Mouse (Mus musculus) erythroblast, adult 5-6 weeks (primary cell): ENCODE data around the gene Cfap20. TPM values are rescaled to one million over a fixed set of nuclear protein-coding genes. Genes with fewer than 3 reads are reported as not detected.

Source experiments
- ATAC-seq: replicated peaks from 2 replicates; pipeline ENCODE4 v1.8.0; 2016; ENCODE audit warnings: moderate number of reproducible peaks, mild to moderate bottlenecking, moderate TSS enrichment, inconsistent platforms; ENCODE audit not compliant: poor library complexity, low FRiP score, severe bottlenecking
- total RNA-seq, 2 experiments: library from RNA; stranded (forward) in 1 of 2; stranded (reverse) in 1 of 2; fragments of 150-400 nt in 1 of 2; fragments of 200-764, 138-1000 nt in 1 of 2; gene quantifications; 2 replicates each; pipeline versions ENCODE4 v1.2.3 to v1.2.4; 2015 to 2017; ENCODE audit warnings: low replicate concordance in 2 of 2

The Cfap20 gene
- total RNA-seq (2015; ENCODE audit: low replicate concordance) (16.7 and 24.6 TPM in 2 replicates), total RNA-seq (2017; ENCODE audit: low replicate concordance) (3.2 and 11.2 TPM in 2 replicates)

GRCm38 (mm10) chr8:95434686-95435439 is at the start of gene Cfap20:
Gene Cfap20, minus strand, starts transcription at chr8:95434869.
- peak; percentile 97 for ATAC-seq

GRCm38 (mm10) chr8:95470008-95470407 is 35.3 kb upstream of the Cfap20 start:
- ATAC-seq, result no peak

- no peak for ATAC-seq
Measured at GRCm38 (mm10) chr8:95468995-95469394, 34.3 kb upstream of the Cfap20 start.

- no peak for ATAC-seq
Measured at GRCm38 (mm10) chr8:95466543-95466942, 31.9 kb upstream of the Cfap20 start.

DNA sequence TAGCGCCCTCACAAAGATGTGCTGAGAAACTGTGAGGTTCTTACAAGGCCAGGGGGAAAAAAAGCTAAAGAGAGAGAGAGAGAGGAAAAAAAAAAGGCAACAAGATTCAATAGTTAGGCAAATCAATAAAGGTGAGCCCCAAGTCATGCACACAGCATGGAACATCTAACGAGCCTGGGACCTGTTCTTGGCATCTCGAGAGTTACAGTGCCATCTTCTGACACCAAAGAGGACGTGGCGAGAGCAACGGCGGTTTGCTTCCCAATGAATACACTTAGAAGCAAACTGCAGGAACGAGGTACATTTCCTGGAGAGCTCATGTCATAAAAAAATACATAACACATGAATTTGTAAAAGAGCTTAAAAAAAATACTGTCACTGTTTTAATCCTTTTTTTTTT is 17.8 kb upstream of the Cfap20 start:
- no peak for ATAC-seq

DNA sequence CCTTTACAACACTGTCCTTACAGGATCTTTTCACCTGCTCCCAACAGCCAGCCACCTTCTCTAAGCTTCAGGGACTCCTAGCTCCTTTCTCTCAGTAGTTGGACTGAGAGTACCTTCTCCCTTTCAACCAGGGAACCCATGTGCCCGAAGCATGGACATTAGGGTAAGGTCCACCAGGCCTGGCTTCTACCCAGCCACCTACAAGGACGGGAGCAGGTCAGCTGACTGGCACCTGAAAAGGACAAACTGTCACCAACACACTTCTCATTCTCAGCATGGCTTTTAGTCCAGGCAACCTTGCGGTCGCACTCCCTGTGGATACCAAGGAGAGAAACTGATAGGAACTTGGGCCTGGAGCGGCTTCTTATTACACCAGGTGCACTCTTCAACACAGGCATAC is 15.6 kb upstream of the Cfap20 start:
- ATAC-seq, result no peak

GRCm38 (mm10) chr8:95447661-95448060 is 13.0 kb upstream of the Cfap20 start:
- no peak for ATAC-seq

DNA sequence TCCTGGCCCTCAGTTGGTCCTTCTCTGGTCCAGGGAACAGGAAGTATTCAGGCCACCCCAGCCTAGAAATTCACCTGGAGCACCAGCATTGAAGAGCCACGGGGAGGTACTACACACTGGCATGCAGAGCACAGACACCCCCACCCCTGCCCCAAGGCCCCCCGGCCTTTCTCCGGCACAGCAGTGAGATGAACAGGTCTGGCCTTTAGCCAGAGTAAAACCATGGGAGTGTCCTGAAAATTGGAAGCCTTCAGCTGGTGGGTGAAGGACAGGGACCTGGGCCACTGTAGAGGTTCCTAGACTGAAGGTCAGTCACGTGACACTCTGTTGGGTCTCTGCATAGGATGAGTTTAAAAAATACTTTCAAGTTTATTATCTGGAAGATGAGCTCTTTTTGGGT is 10.4 kb upstream of the Cfap20 start:
- no peak for ATAC-seq

DNA sequence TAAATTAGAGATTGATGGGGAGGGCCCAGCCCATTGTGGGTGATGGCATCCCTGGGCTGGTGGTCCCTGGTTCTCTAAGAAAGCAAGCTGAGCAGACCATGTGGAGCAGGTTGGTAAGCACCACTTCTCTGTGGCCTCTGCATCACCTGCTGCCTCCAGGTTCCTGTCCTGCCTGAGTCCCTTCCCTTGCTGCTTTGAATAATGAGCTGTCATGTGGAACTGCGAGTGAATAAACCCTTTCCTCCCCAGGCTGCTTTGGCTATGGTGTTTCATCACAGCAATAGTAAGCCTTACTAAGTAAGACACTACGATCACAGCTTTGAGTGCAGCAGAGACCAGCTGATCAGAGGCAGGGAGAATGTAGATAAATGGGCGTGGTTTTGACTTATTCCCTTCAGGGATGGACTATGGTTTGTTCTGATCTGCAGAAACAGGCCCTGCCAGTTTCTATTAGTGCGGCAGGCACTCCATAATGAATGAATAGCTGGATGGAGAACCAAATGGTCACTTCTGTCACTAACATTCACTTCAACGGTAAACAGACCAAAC is 6.9 kb upstream of the Cfap20 start:
- ATAC-seq, result peak; percentile 71; the same call in 1 of the 2 replicates

- no peak for ATAC-seq
Measured at GRCm38 (mm10) chr8:95440168-95440709, 5.6 kb upstream of the Cfap20 start.

DNA sequence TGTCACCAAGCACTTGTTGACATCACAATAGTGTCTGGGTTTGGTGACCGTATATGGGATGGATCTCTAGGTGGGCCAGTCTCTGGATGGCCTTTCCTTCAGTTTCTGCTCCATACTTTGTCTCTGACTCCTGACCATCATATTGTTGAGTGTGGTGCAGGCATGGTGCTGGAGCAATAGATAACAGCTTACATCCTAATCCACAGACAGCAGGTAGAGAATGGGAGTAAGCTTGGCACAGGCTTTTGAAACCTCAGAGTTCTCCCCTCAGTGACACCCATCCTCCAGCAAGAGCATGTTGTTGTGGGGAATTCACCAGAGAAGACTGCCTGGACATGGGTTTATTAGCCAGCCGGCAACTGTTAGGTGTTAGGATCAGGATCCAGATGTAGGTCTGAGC is 4.8 kb upstream of the Cfap20 start:
- no peak for ATAC-seq

DNA sequence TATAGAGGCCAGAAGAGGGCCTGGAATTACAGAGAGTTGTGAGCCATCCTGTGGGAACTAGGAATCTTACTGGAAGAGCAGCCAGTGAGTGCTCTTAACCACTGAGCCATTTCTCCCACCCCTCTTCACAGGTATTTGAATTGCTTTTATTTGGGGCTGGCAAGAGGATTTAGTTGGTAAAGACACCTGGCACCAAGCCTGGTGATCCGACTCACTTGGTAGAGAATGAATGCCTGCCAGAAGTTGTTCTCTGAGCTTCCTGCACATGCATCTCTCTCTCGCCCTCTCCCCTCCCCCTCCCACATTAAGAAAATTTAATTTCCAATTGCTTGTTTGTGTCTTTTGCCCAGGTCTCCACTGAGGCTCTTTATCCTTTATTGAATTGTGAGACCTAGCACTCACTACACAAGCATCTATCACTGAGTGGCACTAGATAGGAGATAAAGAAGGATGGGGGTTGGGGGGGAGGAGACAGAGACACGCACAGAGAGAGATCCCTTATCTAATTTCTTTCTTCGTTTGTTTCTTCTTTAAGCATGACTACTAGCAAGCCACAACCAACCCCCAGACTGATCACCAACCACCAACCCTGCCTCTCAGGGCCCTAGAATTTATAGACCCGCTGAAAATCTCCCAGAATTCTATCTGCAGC is 2.8 kb upstream of the Cfap20 start:
- ATAC-seq, result no peak

DNA sequence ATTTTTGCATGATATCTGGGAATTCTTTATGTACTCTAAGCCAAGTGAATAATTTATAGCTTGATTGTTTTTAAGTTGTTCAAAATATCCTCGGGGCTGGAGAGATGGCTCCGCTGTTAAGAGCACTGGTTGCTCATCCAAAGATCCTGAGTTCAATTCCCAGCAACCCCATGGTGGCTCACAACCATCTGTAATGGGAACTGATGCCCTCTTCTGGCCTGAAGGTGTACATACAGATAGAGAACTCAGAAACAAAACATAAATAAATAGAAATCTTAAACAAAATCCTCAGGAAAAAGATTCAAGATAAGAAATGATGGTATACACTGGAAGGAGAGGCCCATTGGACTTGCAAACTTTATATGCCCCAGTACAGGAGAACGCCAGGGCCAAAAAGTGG is 1.3 kb upstream of the Cfap20 start:
- no peak for ATAC-seq

- no peak for ATAC-seq
Measured at GRCm38 (mm10) chr8:95435471-95435870, 802 bp upstream of the Cfap20 start.

GRCm38 (mm10) chr8:95434233-95434632 is 436 bp downstream of the Cfap20 start:
- ATAC-seq, result peak; percentile 55

- no peak for ATAC-seq
Measured at GRCm38 (mm10) chr8:95433124-95433523, 1.5 kb downstream of the Cfap20 start.

- no peak for ATAC-seq
Measured at GRCm38 (mm10) chr8:95432471-95432870, 2.2 kb downstream of the Cfap20 start.

GRCm38 (mm10) chr8:95429945-95430344 is 4.7 kb downstream of the Cfap20 start:
- ATAC-seq, result no peak

DNA sequence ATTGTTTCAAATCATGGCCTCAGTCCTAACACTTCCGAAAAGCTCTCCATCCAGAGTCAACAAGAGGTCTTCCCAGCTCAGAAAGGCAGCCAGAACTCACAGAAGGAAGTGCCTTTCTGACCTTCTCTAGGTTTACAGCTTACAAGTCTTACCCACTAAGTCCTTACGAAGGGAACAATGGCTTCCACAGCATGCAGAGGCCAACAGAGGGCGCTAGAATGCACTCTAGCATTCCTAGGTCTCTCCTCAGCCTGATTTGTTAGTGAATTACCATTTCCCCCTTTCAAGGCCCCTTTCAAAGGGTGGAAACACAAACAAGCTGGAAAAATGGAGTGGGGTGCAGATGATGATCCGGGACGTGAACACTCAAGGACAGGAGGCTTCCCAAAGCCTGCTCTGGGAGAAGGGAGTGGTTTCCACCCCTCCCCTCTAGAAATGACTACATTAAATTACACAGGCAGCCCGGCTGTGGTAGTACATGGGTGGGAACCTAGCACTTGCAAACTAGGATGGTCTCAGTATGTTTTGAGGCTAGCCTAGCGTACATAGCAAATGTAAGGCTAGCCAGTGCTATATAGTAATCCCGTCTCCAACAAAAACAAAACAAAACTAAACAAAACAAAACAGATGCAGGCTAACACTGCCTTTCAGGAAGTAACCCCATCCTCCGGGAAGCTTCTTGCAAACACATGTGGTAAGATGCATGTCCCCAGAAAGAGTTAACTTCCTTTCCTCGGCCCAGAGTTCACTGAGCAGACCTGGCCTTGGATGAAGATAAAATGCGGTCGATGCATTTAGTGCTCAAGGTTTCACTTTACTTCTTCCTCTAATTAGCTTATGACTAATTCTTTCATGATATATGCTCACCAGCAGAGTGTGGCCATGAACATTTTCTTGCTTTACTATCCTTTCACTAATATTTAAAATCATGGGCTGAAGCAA is 6.8 kb downstream of the Cfap20 start:
- ATAC-seq, result peak; percentile 83
